Mouse (Mus musculus) CD4-positive, CD25-positive, alpha-beta regulatory T cell, adult 4 months (primary cell): Measurements from ENCODE around the gene Clic5. TPM values are rescaled to one million over a fixed set of nuclear protein-coding genes. Genes with fewer than 3 reads are reported as not detected.

ENCODE experiments used
- ATAC-seq: one replicate; pipeline ENCODE4 v1.8.0; 2017
- polyA plus RNA-seq, 2 experiments: library from polyadenylated mRNA; unstranded; fragments of 100-300 nt; shearing (Covaris generic); gene quantifications; one replicate each; pipeline ENCODE4 v1.2.1; 2017

Clic5 gene
- polyA plus RNA-seq, 2 experiments from 2014 or later: 0.28 TPM; not detected in 1

DNA sequence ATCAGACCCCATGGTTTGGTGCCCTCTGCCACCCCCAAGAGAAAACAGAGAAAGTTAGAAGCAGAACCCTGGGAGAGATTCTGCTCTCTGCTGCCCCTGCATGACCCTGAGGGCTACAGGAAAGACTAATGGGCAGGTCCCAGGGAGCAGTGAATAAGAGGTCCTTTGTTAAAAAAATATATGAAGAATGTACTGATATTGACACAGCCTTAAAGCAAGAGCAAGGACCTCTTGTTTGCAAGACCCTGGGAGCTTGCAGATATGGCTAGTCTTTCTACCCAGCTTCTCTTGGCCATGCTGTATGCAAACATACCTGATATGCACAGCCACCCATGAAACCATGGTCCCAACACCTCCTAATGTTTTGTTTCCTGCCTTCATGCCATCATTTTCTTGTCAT lies 86.4 kb downstream of the Clic5 start:
- no peak for ATAC-seq

DNA sequence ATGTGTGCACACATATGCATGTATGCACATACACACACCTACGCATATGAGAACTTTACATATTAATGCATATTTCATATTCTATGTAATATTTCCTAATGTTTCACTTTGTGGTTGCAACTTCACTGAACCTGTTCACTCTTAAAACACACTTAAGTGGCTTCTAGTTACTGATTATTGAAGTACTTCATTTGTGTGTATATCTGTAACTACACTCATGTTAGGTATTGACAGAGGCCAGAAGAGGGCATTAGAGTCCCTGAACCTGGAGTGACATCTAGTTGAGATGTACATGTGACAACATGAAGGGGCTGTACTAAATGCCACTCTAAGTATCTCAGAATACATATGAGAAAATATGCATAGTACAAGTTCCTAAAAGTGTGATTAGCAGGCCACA lies 99.9 kb downstream of the Clic5 start:
- ATAC-seq: no peak

DNA sequence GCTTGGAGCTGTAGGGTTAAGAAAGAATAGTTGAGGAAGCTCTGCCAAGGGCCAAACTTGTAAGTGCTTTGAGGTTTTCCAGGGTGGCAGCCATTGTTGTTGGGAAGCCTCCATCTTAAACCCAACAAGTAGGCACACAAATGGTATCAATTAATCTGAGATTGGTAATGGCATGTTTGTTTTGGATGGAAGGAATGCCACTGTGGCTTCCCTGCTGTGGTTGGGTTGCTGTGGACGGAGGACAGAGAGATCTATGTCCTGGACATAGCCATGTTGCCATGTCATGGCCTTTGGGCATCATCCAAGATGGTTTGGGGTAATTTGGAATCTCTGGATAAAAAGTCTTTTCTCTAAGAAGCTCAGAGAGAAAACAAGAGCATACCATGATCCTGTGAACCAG lies 108.8 kb downstream of the Clic5 start:
- ATAC-seq: no peak

DNA sequence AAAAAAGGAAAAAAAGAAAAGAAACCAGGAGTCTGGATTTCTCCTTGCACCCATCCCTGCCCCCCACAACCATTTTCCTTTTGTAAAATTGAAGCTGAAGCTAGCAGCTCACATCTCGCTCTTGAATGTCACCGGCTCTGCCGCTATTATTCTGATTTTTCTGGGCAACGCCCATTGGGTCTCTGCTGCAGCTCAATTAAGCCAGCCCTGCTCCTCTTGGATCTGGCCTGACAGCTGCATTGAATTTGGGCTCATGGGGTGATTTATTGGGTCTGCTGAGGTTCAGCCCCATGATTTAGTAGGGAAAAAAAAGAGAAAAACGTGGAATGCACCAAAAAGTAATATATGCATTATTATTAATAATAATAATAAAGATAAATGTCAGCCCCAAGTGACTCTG lies 111.9 kb downstream of the Clic5 start:
- no peak for ATAC-seq

DNA sequence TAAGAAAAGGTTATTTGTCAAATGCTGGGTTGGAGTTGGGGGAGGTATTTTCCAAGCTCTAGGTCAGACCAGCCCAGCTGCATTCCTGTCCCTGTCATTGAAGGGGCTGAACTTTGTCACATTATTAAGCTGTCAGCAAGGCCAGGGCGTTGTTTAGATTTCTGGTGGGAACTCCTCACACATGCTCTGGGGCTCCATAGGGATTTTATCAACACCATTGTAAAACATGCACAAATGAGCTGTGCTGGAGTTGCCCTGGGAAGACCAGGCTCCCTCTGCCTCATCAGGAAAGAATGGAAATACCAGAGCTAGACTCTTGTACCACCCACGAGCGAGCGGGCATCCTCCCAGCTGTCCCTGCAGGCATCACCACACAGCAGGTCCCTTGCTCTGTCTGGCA lies 112.3 kb downstream of the Clic5 start:
- ATAC-seq: no peak

DNA sequence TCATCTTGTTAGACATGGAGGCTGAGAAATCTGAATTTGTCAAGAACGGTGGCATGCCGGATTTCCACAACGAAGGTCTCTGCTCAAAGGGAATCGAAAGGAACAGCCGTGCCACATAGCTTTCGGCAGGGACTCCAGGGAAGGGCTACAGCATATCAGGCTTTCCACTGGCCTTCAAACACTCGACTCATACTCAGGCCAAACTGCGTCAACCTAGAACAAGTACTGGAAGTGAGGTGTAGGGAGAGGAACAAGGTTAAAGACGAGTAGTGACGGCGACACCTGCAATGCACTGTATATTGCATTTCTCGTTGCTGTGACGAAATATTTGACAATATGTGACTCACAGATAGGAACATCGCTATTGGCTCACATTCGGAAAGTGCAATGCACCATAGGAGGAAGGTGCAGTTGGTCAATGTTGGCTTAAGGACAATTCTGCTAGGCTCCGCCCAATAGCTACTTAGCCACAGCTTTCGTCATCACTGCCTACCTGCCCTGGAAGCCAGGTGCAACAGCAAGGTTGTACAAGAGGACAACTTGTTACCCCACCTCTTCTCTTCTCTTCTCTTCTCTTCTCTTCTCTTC lies 112.9 kb downstream of the Clic5 start:
- ATAC-seq: no peak

DNA sequence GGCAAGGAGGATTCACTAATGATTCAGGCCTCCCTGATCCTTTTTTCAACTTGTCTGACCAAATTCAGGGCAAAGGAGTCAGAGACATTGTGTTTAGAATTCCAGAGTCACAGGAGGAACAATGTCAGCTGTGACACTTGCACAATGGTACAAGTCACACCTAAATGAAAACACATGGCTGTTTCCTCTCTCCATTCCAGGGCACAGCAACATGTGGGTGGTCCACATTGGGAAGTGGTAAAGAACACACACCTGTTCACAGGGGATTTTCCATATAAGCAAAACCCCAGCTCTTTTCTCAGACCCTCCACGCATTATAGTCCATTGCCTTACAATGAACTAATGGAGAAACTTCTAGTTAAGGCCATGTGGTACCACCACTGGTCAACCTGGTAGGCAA lies 115.7 kb downstream of the Clic5 start:
- ATAC-seq: no peak

DNA sequence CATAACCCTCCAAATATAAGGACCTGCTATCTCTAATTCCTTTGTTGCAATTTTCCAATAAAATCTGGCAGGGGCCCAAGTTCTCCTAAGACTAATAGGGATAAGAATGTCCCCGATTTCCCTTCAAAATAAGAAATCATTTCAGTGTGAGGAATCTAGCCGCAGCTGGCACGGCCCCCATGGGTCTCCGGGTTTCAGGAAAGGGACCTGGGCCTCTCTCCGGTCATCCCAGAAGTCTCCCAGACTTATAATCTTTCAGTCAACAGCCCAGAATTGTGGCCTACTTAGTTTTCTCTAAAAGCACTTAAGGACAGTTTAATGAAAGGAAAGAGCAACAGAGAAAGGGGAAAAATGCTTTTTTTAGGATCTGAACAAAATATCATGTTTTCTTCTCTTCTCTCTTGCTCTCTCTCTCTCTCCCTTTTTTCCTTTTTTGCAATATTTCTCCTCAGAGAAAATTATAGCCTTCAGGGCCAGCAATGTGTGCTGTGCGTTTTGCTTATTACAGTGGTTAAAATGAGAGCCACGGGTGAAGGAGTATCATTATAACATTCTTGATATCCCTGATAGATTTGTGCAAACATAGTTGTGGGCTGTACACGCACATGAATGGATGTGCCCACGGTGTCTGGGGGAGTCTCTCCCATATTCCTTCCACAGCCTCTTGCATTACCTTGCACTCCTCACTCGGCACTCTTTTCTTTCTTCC lies 121.7 kb downstream of the Clic5 start:
- no peak for ATAC-seq

DNA sequence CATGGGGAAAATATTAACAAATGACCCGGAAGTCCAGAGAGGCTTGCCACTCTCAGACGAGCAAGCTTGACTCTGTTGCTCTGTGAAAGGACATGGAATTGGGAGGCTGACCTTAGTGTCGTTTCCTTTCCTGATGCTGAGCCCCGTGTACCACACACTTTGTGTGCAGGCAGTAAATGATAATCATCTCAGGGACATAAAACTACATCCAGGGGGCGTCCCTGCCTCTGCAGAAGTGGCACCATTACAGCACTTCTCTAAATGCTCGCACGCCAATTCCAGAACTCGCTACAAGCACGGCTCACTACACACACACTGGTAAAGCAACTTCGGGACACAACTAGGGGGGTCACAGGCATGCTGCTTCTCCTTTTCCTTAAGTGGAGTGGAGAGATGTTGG lies 136.9 kb downstream of the Clic5 start:
- no peak for ATAC-seq

DNA sequence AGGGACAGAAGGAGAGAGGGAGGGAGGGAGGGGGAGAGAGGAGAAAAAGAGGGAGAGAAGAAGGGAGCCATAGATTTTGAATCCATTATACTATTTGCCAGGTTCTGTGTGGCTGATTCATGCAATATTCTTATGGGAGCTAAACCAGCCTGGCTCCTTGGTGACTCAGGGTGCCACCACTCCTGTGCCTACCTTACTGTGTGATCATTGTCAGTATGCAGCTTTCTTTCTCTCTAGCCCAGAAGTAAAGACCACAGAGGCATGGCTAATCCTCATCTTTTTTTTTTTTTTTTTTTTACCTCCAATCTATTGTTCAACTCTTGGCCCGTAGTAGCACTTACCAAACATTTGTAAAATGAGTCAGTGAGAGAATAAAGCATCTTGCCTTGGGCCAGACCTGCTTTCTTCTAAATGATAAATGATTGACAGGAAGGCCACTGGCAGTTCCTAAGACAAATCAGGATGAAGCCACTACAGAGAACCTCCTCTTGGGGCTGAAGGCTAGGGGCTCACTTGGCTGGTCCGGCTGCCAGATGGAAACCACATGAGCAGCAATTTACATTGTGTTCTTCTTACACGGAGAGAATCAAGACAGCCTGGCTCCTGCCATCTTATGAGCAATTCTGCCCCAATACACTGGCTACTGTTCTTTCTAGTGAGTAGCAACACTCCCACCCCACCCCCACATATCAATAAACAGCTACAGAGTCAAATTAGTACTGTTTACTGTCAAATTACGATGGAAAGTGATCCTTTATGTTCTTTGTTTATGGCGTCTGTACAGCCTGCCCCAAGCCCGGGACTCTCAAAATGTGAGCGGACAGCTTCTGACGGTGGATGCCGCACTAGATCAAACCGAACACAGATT lies 139.1 kb downstream of the Clic5 start:
- no peak for ATAC-seq

DNA sequence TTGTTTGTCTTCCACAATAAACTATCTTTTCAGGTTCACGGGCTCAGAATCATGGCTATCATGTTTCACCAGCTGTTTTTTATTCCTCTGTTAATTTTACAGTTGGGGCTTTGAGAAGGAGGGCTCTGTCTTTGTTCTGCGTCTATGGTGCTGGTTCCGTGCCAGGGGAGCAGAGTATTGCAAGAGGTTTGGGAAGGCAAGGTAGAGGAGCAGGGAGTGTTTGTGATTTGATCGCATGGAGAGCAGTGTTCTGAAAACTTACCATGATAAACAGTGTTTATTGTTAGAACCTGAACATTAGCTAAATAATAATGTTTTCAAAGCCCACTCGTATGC lies 139.7 kb downstream of the Clic5 start:
- no peak for ATAC-seq

Other genes starting within 250 kb of the Clic5 start
- 10 to 100 TPM; 12.7 to 19.2 TPM for gene Enpp5, start 109.8 kb upstream of the Clic5 start, polyA plus RNA-seq
- gene Enpp4, start 82.8 kb upstream of the Clic5 start, polyA plus RNA-seq: 1 to 10 TPM; 8.0 to 9.4 TPM